Mouse (Mus musculus) monocyte, adult 2 months (primary cell): ENCODE results near the gene Rcbtb1.
"Not testable (repeated sequence)": the region's sequence is repeated elsewhere in the genome, so short reads cannot be mapped to it uniquely, and the experiment has no call there.

ENCODE experiments used
- DNase-seq, 2 experiments: peaks; one replicate each; pipeline ENCODE4 v3.0.0; 2022; ENCODE audit warnings: low spot score in 2 of 2, low read depth in 1 of 2

The Rcbtb1 gene

GRCm38 (mm10) chr14:59274961-59275360 lies 74.0 kb downstream of the Rcbtb1 start:
- DNase-seq: not testable (repeated sequence)
